ENCODE assay signal across 8 mouse cellular contexts in genomic region chr2:74578843-74579489, GRCm38 (mm10). TPM values are rescaled to one million over a fixed set of nuclear protein-coding genes. Genes with fewer than 3 reads are reported as not detected.
DNase-seq lines count a peak whose midpoint lies in the region; ATAC-seq lines count a peak whose summit lies in the region.

Lnpk (minus strand) TSS chr2:74579435.

- under 1% methylated on average over 34 of the region's 34 CpGs for WGBS in heart, embryonic 10.5 days
- WGBS in kidney, embryonic 16.5 days: under 1% methylated on average over 34 of the region's 34 CpGs
- under 1% methylated on average over 34 of the region's 34 CpGs for WGBS in liver, embryonic 11.5 days
- under 1% methylated on average over 34 of the region's 34 CpGs for WGBS in stomach, embryonic 14.5 days

- no peaks in the 10 kb centered on the region for H3K36me3 ChIP-seq in heart, embryonic 10.5 days
- H3K36me3 ChIP-seq in kidney, embryonic 16.5 days (ENCODE audit: insufficient read depth, low read length): no peaks in the 10 kb centered on the region
- no peaks in the 10 kb centered on the region for H3K36me3 ChIP-seq in liver, embryonic 11.5 days (ENCODE audit: control insufficient read depth, insufficient read depth, low read length)
- H3K36me3 ChIP-seq in stomach, embryonic 14.5 days (ENCODE audit: control insufficient read depth, insufficient read depth, low read length): no peaks in the 10 kb centered on the region

- H3K4me3 ChIP-seq in heart, embryonic 10.5 days: peak within 1 kb of the TSS; percentile 98
- peak within 1 kb of the TSS; percentile 92 for H3K4me3 ChIP-seq in kidney, embryonic 16.5 days (ENCODE audit: low read length)
- H3K4me3 ChIP-seq in liver, embryonic 11.5 days (ENCODE audit: low read depth, low read length): peak within 1 kb of the TSS; percentile 91
- H3K4me3 ChIP-seq in stomach, embryonic 14.5 days (ENCODE audit: low read depth, low read length): peak within 1 kb of the TSS; percentile 97

- H3K9me3 ChIP-seq in heart, embryonic 10.5 days: no peaks in the 10 kb centered on the region
- H3K9me3 ChIP-seq in kidney, embryonic 16.5 days (ENCODE audit: low read length): no peaks in the 10 kb centered on the region
- H3K9me3 ChIP-seq in liver, embryonic 11.5 days (ENCODE audit: control insufficient read depth, low read length): no peaks in the 10 kb centered on the region
- H3K9me3 ChIP-seq in stomach, embryonic 14.5 days (ENCODE audit: control insufficient read depth, low read depth, low read length): no peaks in the 10 kb centered on the region

- no peaks in the 10 kb centered on the region for H3K27me3 ChIP-seq in heart, embryonic 10.5 days (ENCODE audit: insufficient read depth, poor library complexity, severe bottlenecking)
- H3K27me3 ChIP-seq in kidney, embryonic 16.5 days (ENCODE audit: insufficient read depth, low read length): no peaks in the 10 kb centered on the region
- no peaks in the 10 kb centered on the region for H3K27me3 ChIP-seq in liver, embryonic 11.5 days (replicated peaks; ENCODE audit: control insufficient read depth, insufficient read depth, low read length)
- no peaks in the 10 kb centered on the region for H3K27me3 ChIP-seq in stomach, embryonic 14.5 days (ENCODE audit: control insufficient read depth, insufficient read depth, low read length)

- peak within 1 kb of the TSS; percentile 89 for H3K9ac ChIP-seq in kidney, embryonic 16.5 days (replicated peaks; ENCODE audit: low read length)
- H3K9ac ChIP-seq in liver, embryonic 11.5 days (ENCODE audit: low read depth, low read length): peak within 1 kb of the TSS; percentile 91
- peak within 1 kb of the TSS; percentile 88 for H3K9ac ChIP-seq in stomach, embryonic 14.5 days (replicated peaks; ENCODE audit: low read depth, low read length)

- DNase-seq in B cell, adult 2 months: peak; percentile 92 to 93
- DNase-seq in brain, adult 2 months (ENCODE audit: low read depth, low spot score): peak; percentile 95
- DNase-seq in heart, embryonic 10.5 days (ENCODE audit: low spot score): peak; percentile 97
- peak; percentile 92 for DNase-seq in liver, embryonic 11.5 days (ENCODE audit: low spot score)
- DNase-seq in naive thymus-derived CD4-positive, alpha-beta T cell, adult 2 months (ENCODE audit: low read depth): peak; percentile 90

- H3K4me1 ChIP-seq in heart, embryonic 10.5 days: peaks cover 10% of the 10 kb centered on the region
- H3K4me1 ChIP-seq in kidney, embryonic 16.5 days (ENCODE audit: insufficient read depth, low read length): peaks cover 8% of the 10 kb centered on the region
- H3K4me1 ChIP-seq in liver, embryonic 11.5 days (replicated peaks; ENCODE audit: control insufficient read depth, insufficient read depth, low read length): peaks cover 8% of the 10 kb centered on the region; the same call in 1 of the 2 replicates
- 0 out of 2 replicates have a peak, but pooled peaks cover 4% of the 10 kb centered on the region for H3K4me1 ChIP-seq in stomach, embryonic 14.5 days (ENCODE audit: control insufficient read depth, insufficient read depth, low read length)

- peak within 1 kb of the TSS; percentile 99 for H3K4me2 ChIP-seq in kidney, embryonic 16.5 days (replicated peaks; ENCODE audit: low read depth, low read length)
- peak within 1 kb of the TSS; percentile 64 for H3K4me2 ChIP-seq in liver, embryonic 11.5 days
- H3K4me2 ChIP-seq in stomach, embryonic 14.5 days (replicated peaks; ENCODE audit: low read depth, low read length): peak within 1 kb of the TSS; percentile 79

- ATAC-seq in erythroblast, adult 5-6 weeks (replicated peaks; ENCODE audit: low FRiP score, poor library complexity, severe bottlenecking): peak; percentile 97
- ATAC-seq in kidney, embryonic 16.5 days (ENCODE audit: low FRiP score, low TSS enrichment): peak; percentile 99
- ATAC-seq in liver, embryonic 11.5 days (replicated peaks; ENCODE audit: low FRiP score): peak; percentile 99
- ATAC-seq in stomach, embryonic 14.5 days (ENCODE audit: insufficient number of reproducible peaks, insufficient read depth, low FRiP score, low read depth): peak; percentile 100

- peak within 1 kb of the TSS; percentile 95 for H3K27ac ChIP-seq in heart, embryonic 10.5 days
- peak within 1 kb of the TSS; percentile 77 for H3K27ac ChIP-seq in kidney, embryonic 16.5 days (ENCODE audit: low read length)
- peak within 1 kb of the TSS; percentile 80 for H3K27ac ChIP-seq in liver, embryonic 11.5 days (ENCODE audit: low read depth, low read length)
- H3K27ac ChIP-seq in stomach, embryonic 14.5 days (ENCODE audit: low read length): peak within 1 kb of the TSS; percentile 48; the same call in 1 of the 2 replicates

RNA-seq across cellular contexts. Expression of gene Lnpk, which starts in this region (rescaled TPM):
- total RNA-seq in erythroblast, adult 5-6 weeks (2015; ENCODE audit: low replicate concordance): 14.0 and 29.4 TPM in 2 replicates
- total RNA-seq in erythroblast, adult 5-6 weeks (2017; ENCODE audit: low replicate concordance): 31.1 and 45.9 TPM in 2 replicates
- polyA plus RNA-seq in heart, embryonic 10.5 days (2016; fragmentation: Nextera tagmentation; extraction: Ambion mirVana): 24.6 and 28.0 TPM in 2 replicates
- polyA plus RNA-seq in kidney, embryonic 16.5 days (2015; fragmentation: Nextera tagmentation; extraction: Ambion mirVana): 18.1 and 20.7 TPM in 2 replicates
- polyA plus RNA-seq in liver, embryonic 11.5 days (2014; fragmentation: Nextera tagmentation; extraction: Ambion mirVana): 25.7 and 29.1 TPM in 2 replicates
- polyA plus RNA-seq in stomach, embryonic 14.5 days (2014; fragmentation: Nextera tagmentation; extraction: Ambion mirVana): 28.2 and 28.9 TPM in 2 replicates

Comparison
In these comparisons a context has a peak if more than half of its experiments do, and no peak if none do; other contexts are left out.
1. Peak in every context shown above with its lines: DNase-seq, ATAC-seq, H3K4me3 ChIP-seq and H3K27ac ChIP-seq.